14 mouse cellular contexts compared by ENCODE assay signal in the genomic region with DNA sequence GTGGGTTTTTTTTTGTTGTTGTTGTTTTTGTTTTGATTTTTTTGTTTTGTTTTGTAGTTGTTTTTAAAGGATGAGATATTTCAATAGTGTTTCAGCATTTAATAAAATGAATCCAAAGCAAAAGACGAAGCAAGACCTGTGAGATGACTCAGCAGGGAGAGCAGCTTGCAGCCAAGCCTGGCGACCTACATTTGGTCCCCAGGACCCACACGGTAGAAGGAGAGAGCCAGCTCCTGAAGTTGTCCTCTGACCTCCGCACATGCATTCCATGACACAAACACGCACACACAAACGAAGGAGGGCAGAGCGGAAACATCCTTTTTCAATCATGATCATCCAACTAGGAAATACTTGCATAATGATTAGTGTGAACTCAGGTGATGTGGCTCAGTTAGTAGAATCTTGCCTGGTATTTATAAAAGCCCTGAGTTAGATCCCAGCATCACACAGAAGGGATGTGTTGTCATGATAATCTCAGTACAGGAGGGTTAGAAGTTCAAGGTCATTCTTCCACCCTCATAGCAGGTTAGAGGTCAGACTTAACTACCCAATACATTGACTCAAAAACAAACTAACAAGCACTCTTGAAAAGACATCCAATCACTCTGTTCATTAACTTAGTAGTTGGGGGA.
A peak's percentile ranks its signal among the peaks of the same experiment; 100 is the strongest.
DNase-seq lines count a peak whose midpoint lies in the region; ATAC-seq and TF ChIP-seq lines count a peak whose summit lies in the region.
"Had no signal": no experiment of that assay in that cellular context is flagged by ENCODE, and none has a peak within 500 bp of the region (broad histone marks: within the 10 kb centered on the region; RNA-seq: fewer than 3 reads in every experiment).

No protein-coding gene starts in this region.

- H3K4me2 ChIP-seq in forebrain, embryonic 13.5 days, result no peak overlapping the region
- H3K4me2 ChIP-seq in forebrain, postnatal 0 days (ENCODE audit: low read depth), result no peak overlapping the region
- H3K4me2 ChIP-seq in midbrain, embryonic 15.5 days, result no peak overlapping the region
- H3K4me2 ChIP-seq in midbrain, embryonic 16.5 days (ENCODE audit: low read length), result no peak overlapping the region
- H3K4me2 ChIP-seq: embryonic facial prominence, embryonic 15.5 days; heart, embryonic 13.5 days; stomach, embryonic 15.5 days had no signal

- no peaks in the 10 kb centered on the region for H3K9me3 ChIP-seq in forebrain, embryonic 13.5 days (replicated peaks)
- no peaks in the 10 kb centered on the region for H3K9me3 ChIP-seq in forebrain, postnatal 0 days (ENCODE audit: low read length)
- no peaks in the 10 kb centered on the region for H3K9me3 ChIP-seq in midbrain, embryonic 15.5 days
- H3K9me3 ChIP-seq in midbrain, embryonic 16.5 days (replicated peaks; ENCODE audit: control insufficient read depth, low read length, poor library complexity, severe bottlenecking), result no peaks in the 10 kb centered on the region
- H3K9me3 ChIP-seq: embryonic facial prominence, embryonic 15.5 days; heart, embryonic 13.5 days; lung, embryonic 15.5 days; stomach, embryonic 15.5 days had no signal

- intact Hi-C loops in left cerebral cortex, postnatal 10 days (cut with DNase I), result no loop called here

- no peak for ATAC-seq in forebrain, embryonic 13.5 days
- ATAC-seq in forebrain, postnatal 0 days, result no peak
- no peak for ATAC-seq in midbrain, embryonic 15.5 days (replicated peaks)
- ATAC-seq in midbrain, embryonic 16.5 days, result no peak

- WGBS in forebrain, embryonic 13.5 days, result 73% methylated on average over 7 of the region's 7 CpGs
- 57% methylated on average over 7 of the region's 7 CpGs for WGBS in forebrain, postnatal 0 days
- WGBS in midbrain, embryonic 15.5 days, result 74% methylated on average over 7 of the region's 7 CpGs
- WGBS in midbrain, embryonic 16.5 days, result 71% methylated on average over 7 of the region's 7 CpGs

- peak overlapping the region; percentile 93 for H3K27ac ChIP-seq in forebrain, embryonic 13.5 days
- H3K27ac ChIP-seq in forebrain, postnatal 0 days (ENCODE audit: low read depth, low read length), result no peak overlapping the region
- peak overlapping the region; percentile 78; the same call in 1 of the 2 replicates for H3K27ac ChIP-seq in midbrain, embryonic 15.5 days
- no peak overlapping the region; the same call in 1 of the 2 replicates for H3K27ac ChIP-seq in midbrain, embryonic 16.5 days (ENCODE audit: low read length)
- H3K27ac ChIP-seq: embryonic facial prominence, embryonic 15.5 days; kidney, postnatal 0 days; lung, embryonic 15.5 days; stomach, embryonic 15.5 days had no signal

- no peaks in the 10 kb centered on the region for H3K36me3 ChIP-seq in forebrain, embryonic 13.5 days (ENCODE audit: poor library complexity, severe bottlenecking)
- H3K36me3 ChIP-seq in forebrain, postnatal 0 days (ENCODE audit: insufficient read depth), result peaks cover 4% of the 10 kb centered on the region; the same call in 1 of the 2 replicates
- no peaks in the 10 kb centered on the region; the same call in 1 of the 2 replicates for H3K36me3 ChIP-seq in midbrain, embryonic 15.5 days (replicated peaks)
- no peaks in the 10 kb centered on the region for H3K36me3 ChIP-seq in midbrain, embryonic 16.5 days (ENCODE audit: control insufficient read depth, insufficient read depth, low read length)
- H3K36me3 ChIP-seq: embryonic facial prominence, embryonic 15.5 days; lung, embryonic 15.5 days; stomach, embryonic 15.5 days had no signal

- H3K27me3 ChIP-seq in forebrain, embryonic 13.5 days, result no peaks in the 10 kb centered on the region
- no peaks in the 10 kb centered on the region for H3K27me3 ChIP-seq in forebrain, postnatal 0 days (ENCODE audit: insufficient read depth, low read length)
- no peaks in the 10 kb centered on the region for H3K27me3 ChIP-seq in midbrain, embryonic 15.5 days (replicated peaks)
- H3K27me3 ChIP-seq in midbrain, embryonic 16.5 days (ENCODE audit: control insufficient read depth, insufficient read depth, low read depth, low read length), result no peaks in the 10 kb centered on the region
- H3K27me3 ChIP-seq: embryonic facial prominence, embryonic 15.5 days; heart, embryonic 13.5 days; lung, embryonic 15.5 days; stomach, embryonic 15.5 days had no signal

- DNase-seq in forebrain, postnatal 0 days, result no peak
- peak; percentile 74 to 78 for DNase-seq in cerebellum, postnatal 25 days
- DNase-seq in layer of hippocampus, adult 9-10 months (ENCODE audit: low spot score), result no peak
- DNase-seq in left cerebral cortex, postnatal 10 days (ENCODE audit: extremely low spot score in 1 of 2, low spot score in 2 of 2), result no peak
- DNase-seq in urinary bladder, postnatal 25 days (ENCODE audit: low spot score), result no peak
- DNase-seq: liver had no signal

- no peak for TF ChIP-seq CTCF in forebrain, postnatal 0 days (IDR thresholded peaks at IDR 0.05; ENCODE audit: low read depth)

- H3K9ac ChIP-seq in forebrain, embryonic 13.5 days, result no peak overlapping the region
- no peak overlapping the region for H3K9ac ChIP-seq in forebrain, postnatal 0 days
- no peak overlapping the region for H3K9ac ChIP-seq in midbrain, embryonic 15.5 days
- H3K9ac ChIP-seq in midbrain, embryonic 16.5 days (ENCODE audit: low read depth, low read length), result no peak overlapping the region
- H3K9ac ChIP-seq: embryonic facial prominence, embryonic 15.5 days; heart, embryonic 13.5 days; lung, embryonic 15.5 days; stomach, embryonic 15.5 days had no signal

- peaks cover 27% of the 10 kb centered on the region for H3K4me1 ChIP-seq in forebrain, embryonic 13.5 days
- H3K4me1 ChIP-seq in forebrain, postnatal 0 days (ENCODE audit: insufficient read depth), result peaks cover 11% of the 10 kb centered on the region
- H3K4me1 ChIP-seq in midbrain, embryonic 15.5 days, result peaks cover 20% of the 10 kb centered on the region
- peaks cover 19% of the 10 kb centered on the region for H3K4me1 ChIP-seq in midbrain, embryonic 16.5 days (ENCODE audit: control insufficient read depth, insufficient read depth, low read length)
- H3K4me1 ChIP-seq: stomach, embryonic 15.5 days had no signal

- no peak overlapping the region for H3K4me3 ChIP-seq in forebrain, embryonic 13.5 days
- no peak overlapping the region for H3K4me3 ChIP-seq in forebrain, postnatal 0 days (ENCODE audit: low read depth, low read length)
- H3K4me3 ChIP-seq in midbrain, embryonic 15.5 days, result no peak overlapping the region
- no peak overlapping the region for H3K4me3 ChIP-seq in midbrain, embryonic 16.5 days (ENCODE audit: low read depth, low read length)
- H3K4me3 ChIP-seq: embryonic facial prominence, embryonic 15.5 days; heart, embryonic 13.5 days; lung, embryonic 15.5 days; stomach, embryonic 15.5 days had no signal

Comparison
In these comparisons a context has a peak if more than half of its experiments do, and no peak if none do; other contexts are left out.
1. H3K27ac ChIP-seq: peak in forebrain, embryonic 13.5 days (single experiment) and midbrain, embryonic 15.5 days (single experiment); none in forebrain, postnatal 0 days (single experiment) and midbrain, embryonic 16.5 days (single experiment).
2. DNase-seq: peak in cerebellum, postnatal 25 days (2 of 2); none in forebrain, postnatal 0 days (single experiment), layer of hippocampus, adult 9-10 months (single experiment), left cerebral cortex, postnatal 10 days (0 of 2) and urinary bladder, postnatal 25 days (single experiment).